Mouse (Mus musculus) lung, postnatal 0 days (tissue): ENCODE measurements at regions not wholly inside any gene's neighbourhood (a gene's known extent, or its start where the extent isn't known, plus 50 kb on each side); places are given as distances from the start of the nearest gene placed in this dataset.

Experiments used
- CTCF ChIP-seq: IDR thresholded peaks from 2 replicates; pipeline ENCODE4 v1.5.1; 2016; ENCODE audit warnings: antibody characterized with exemption, mild to moderate bottlenecking
- EP300 ChIP-seq: IDR thresholded peaks from 2 replicates; pipeline ENCODE4 v1.6.1; 2016; ENCODE audit warnings: antibody characterized with exemption, mild to moderate bottlenecking, control low read depth

DNA sequence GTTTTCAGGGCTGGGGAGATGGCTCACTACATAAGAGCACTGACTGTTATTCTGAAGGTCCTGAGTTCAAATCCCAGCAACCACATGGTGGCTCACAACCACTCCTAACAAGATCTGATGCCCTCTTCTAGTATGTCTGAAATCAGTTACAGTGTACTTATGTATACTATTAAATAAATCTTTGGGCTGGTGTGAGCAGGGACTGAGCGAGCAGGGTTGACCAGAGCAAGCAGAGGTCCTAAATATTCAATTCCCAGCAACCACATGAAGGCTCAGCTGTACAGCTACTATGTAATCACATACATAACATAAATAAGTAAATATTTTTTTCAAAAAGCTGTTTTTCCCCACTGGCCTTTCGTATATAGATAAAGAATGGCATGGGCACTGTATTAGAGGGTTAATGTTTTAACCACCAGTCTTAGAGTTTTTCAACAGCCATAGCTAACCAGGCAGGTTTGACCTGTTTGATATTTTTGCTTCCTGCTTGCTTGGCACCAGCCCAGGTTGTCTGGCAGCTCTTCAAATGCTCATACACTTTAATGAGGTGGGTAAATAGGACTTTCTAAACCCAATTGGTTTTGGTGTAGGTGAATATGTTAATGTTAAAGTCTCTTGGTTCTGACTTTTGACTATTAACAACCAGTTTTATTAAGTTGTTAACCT, 134.1 kb upstream of the Fam84a start:
- no peak for TF ChIP-seq CTCF
- TF ChIP-seq EP300 = peak; percentile 46; the same call in 1 of the 2 replicates
